ENCODE assay signal across 10 mouse cellular contexts in genomic region chr17:25913186-25913876, GRCm38 (mm10). TPM values are rescaled to one million over a fixed set of nuclear protein-coding genes. Genes with fewer than 3 reads are reported as not detected.
DNase-seq lines count a peak whose midpoint lies in the region; ATAC-seq lines count a peak whose summit lies in the region.
"Had no signal": no experiment of that assay in that cellular context is flagged by ENCODE, and none has a peak within 500 bp of the region (broad histone marks: within the 10 kb centered on the region; RNA-seq: fewer than 3 reads in every experiment).

No protein-coding gene starts in this region.

- no peaks in the 10 kb centered on the region for H3K27me3 ChIP-seq in embryonic facial prominence, embryonic 14.5 days (replicated peaks; ENCODE audit: control insufficient read depth, insufficient read depth, low read length)
- H3K27me3 ChIP-seq in embryonic facial prominence, embryonic 10.5 days (replicated peaks; ENCODE audit: low read depth, poor library complexity, severe bottlenecking), result no peaks in the 10 kb centered on the region
- H3K27me3 ChIP-seq in heart, embryonic 14.5 days (ENCODE audit: control insufficient read depth, insufficient read depth, low read length), result no peaks in the 10 kb centered on the region
- no peaks in the 10 kb centered on the region for H3K27me3 ChIP-seq in liver, embryonic 12.5 days (replicated peaks)

- H3K27ac ChIP-seq in embryonic facial prominence, embryonic 14.5 days (replicated peaks; ENCODE audit: low read depth, low read length), result no peak overlapping the region
- no peak overlapping the region for H3K27ac ChIP-seq in embryonic facial prominence, embryonic 10.5 days (replicated peaks)
- H3K27ac ChIP-seq in heart, embryonic 14.5 days (replicated peaks in 1 of 2; ENCODE audit: control insufficient read depth in 1 of 2, insufficient read depth in 1 of 2, low read depth in 2 of 2, low read length in 2 of 2), result peak overlapping the region; percentile 4 to 10; a peak in 1 of 4 replicates
- no peak overlapping the region for H3K27ac ChIP-seq in liver, embryonic 12.5 days

- no peaks in the 10 kb centered on the region for H3K9me3 ChIP-seq in embryonic facial prominence, embryonic 14.5 days (ENCODE audit: control insufficient read depth, low read length)
- no peaks in the 10 kb centered on the region for H3K9me3 ChIP-seq in embryonic facial prominence, embryonic 10.5 days
- no peaks in the 10 kb centered on the region for H3K9me3 ChIP-seq in heart, embryonic 14.5 days (ENCODE audit: control insufficient read depth, low read length)
- no peaks in the 10 kb centered on the region for H3K9me3 ChIP-seq in liver, embryonic 12.5 days (replicated peaks)

- H3K4me1 ChIP-seq in embryonic facial prominence, embryonic 14.5 days (ENCODE audit: control insufficient read depth, insufficient read depth, low read length), result peaks cover 7% of the 10 kb centered on the region
- H3K4me1 ChIP-seq in embryonic facial prominence, embryonic 10.5 days, result peaks cover 14% of the 10 kb centered on the region
- peaks cover 8 to 33% of the 10 kb centered on the region in 2 experiments for H3K4me1 ChIP-seq in heart, embryonic 14.5 days (ENCODE audit: control insufficient read depth in 2 of 2, insufficient read depth in 2 of 2, low read length in 2 of 2)
- H3K4me1 ChIP-seq in liver, embryonic 12.5 days, result peaks cover 49% of the 10 kb centered on the region

- WGBS in embryonic facial prominence, embryonic 14.5 days, result 86% methylated on average over 14 of the region's 14 CpGs
- WGBS in embryonic facial prominence, embryonic 10.5 days, result 89% methylated on average over 14 of the region's 14 CpGs
- 63% methylated on average over 14 of the region's 14 CpGs for WGBS in heart, embryonic 14.5 days
- WGBS in liver, embryonic 12.5 days (ENCODE audit: insufficient replicate concordance), result 46% methylated on average over 14 of the region's 14 CpGs

- H3K4me3 ChIP-seq in embryonic facial prominence, embryonic 14.5 days (ENCODE audit: low read depth, low read length), result no peak overlapping the region
- no peak overlapping the region for H3K4me3 ChIP-seq in embryonic facial prominence, embryonic 10.5 days
- H3K4me3 ChIP-seq in heart, embryonic 14.5 days (ENCODE audit: control insufficient read depth in 1 of 2, insufficient read depth in 1 of 2, low read depth in 1 of 2, low read length in 2 of 2), result no peak overlapping the region
- no peak overlapping the region for H3K4me3 ChIP-seq in liver, embryonic 12.5 days

- ATAC-seq in embryonic facial prominence, embryonic 14.5 days (ENCODE audit: low read depth), result no peak
- no peak for ATAC-seq in heart, embryonic 14.5 days (ENCODE audit: insufficient number of reproducible peaks, insufficient read depth, low FRiP score, low read depth)
- ATAC-seq in liver, embryonic 12.5 days, result no peak
- no peak for ATAC-seq in activated CD4-positive, CD25-positive, alpha-beta regulatory T cell, adult 4 months

- peaks cover 20% of the 10 kb centered on the region; the same call in 1 of the 2 replicates for H3K36me3 ChIP-seq in embryonic facial prominence, embryonic 14.5 days (ENCODE audit: control insufficient read depth, insufficient read depth, low read length)
- H3K36me3 ChIP-seq in embryonic facial prominence, embryonic 10.5 days (replicated peaks), result peaks cover 36% of the 10 kb centered on the region
- H3K36me3 ChIP-seq in heart, embryonic 14.5 days (ENCODE audit: control insufficient read depth, insufficient read depth, low read length), result 0 out of 2 replicates have a peak, but pooled peaks cover 15% of the 10 kb centered on the region
- no peaks in the 10 kb centered on the region for H3K36me3 ChIP-seq in liver, embryonic 12.5 days

- no peak for DNase-seq in embryonic facial prominence, embryonic 14.5 days (ENCODE audit: low spot score)
- no peak for DNase-seq in embryonic facial prominence, embryonic 10.5 days (ENCODE audit: low spot score)
- peak; percentile 58 for DNase-seq in adrenal gland, adult 8-10 months
- no peak for DNase-seq in embryo, embryonic 10.5 days (ENCODE audit: low spot score)
- no peak for DNase-seq in retina, embryonic 14.5 days (ENCODE audit: low spot score)

- H3K4me2 ChIP-seq in embryonic facial prominence, embryonic 14.5 days (ENCODE audit: low read depth, low read length), result 0 out of 2 replicates have a peak overlapping the region, but pooled peaks have one; percentile 5
- peak overlapping the region; percentile 36 for H3K4me2 ChIP-seq in heart, embryonic 14.5 days (ENCODE audit: low read length)
- H3K4me2 ChIP-seq in liver, embryonic 12.5 days, result peak overlapping the region; percentile 0

- 0 out of 2 replicates have a peak overlapping the region, but pooled peaks have one; percentile 8 for H3K9ac ChIP-seq in embryonic facial prominence, embryonic 14.5 days (ENCODE audit: low read depth, low read length)
- peak overlapping the region; percentile 51; the same call in 1 of the 2 replicates for H3K9ac ChIP-seq in heart, embryonic 14.5 days (ENCODE audit: low read length)
- no peak overlapping the region for H3K9ac ChIP-seq in liver, embryonic 12.5 days

RNA-seq across cellular contexts. Expression of gene Rab40c, which starts 6.2 kb away (rescaled TPM):
- polyA plus RNA-seq in embryonic facial prominence, embryonic 14.5 days (2014; fragmentation: Nextera tagmentation; extraction: Ambion mirVana), result 17.1 and 19.7 TPM in 2 replicates
- polyA plus RNA-seq in embryonic facial prominence, embryonic 10.5 days (2016; fragmentation: Nextera tagmentation; extraction: Ambion mirVana), result 30.9 and 34.0 TPM in 2 replicates
- total RNA-seq in adrenal gland, adult 8-10 months (2022), result 10 to 100 TPM; 33.9 to 65.0 (median 36.3) TPM
- polyA plus RNA-seq in heart, embryonic 14.5 days (2014; fragmentation: Nextera tagmentation; extraction: Ambion mirVana), result 7.5 and 8.8 TPM in 2 replicates
- polyA plus RNA-seq in liver, embryonic 12.5 days (2016; fragmentation: Nextera tagmentation; extraction: Ambion mirVana), result 9.9 and 11.8 TPM in 2 replicates
- 1 to 10 TPM; 5.1 to 5.6 TPM for polyA plus RNA-seq in activated CD4-positive, CD25-positive, alpha-beta regulatory T cell, adult 4 months (2017; shearing (Covaris generic))

RNA-seq across cellular contexts. Expression of gene Pigq, which starts 31.4 kb away (rescaled TPM):
- polyA plus RNA-seq in embryonic facial prominence, embryonic 14.5 days (2014; fragmentation: Nextera tagmentation; extraction: Ambion mirVana), result 51.8 and 52.2 TPM in 2 replicates
- polyA plus RNA-seq in embryonic facial prominence, embryonic 10.5 days (2016; fragmentation: Nextera tagmentation; extraction: Ambion mirVana), result 62.9 and 69.3 TPM in 2 replicates
- 100 to 1,000 TPM; 101 to 126 (median 111) TPM for total RNA-seq in adrenal gland, adult 8-10 months (2022)
- 61.8 and 62.7 TPM in 2 replicates for polyA plus RNA-seq in heart, embryonic 14.5 days (2014; fragmentation: Nextera tagmentation; extraction: Ambion mirVana)
- polyA plus RNA-seq in liver, embryonic 12.5 days (2016; fragmentation: Nextera tagmentation; extraction: Ambion mirVana), result 161 and 171 TPM in 2 replicates
- 10 to 100 TPM; 19.0 to 26.6 TPM for polyA plus RNA-seq in activated CD4-positive, CD25-positive, alpha-beta regulatory T cell, adult 4 months (2017; shearing (Covaris generic))

RNA-seq across cellular contexts. Expression of gene Nhlrc4, which starts 31.4 kb away (rescaled TPM):
- polyA plus RNA-seq in embryonic facial prominence, embryonic 14.5 days (2014; fragmentation: Nextera tagmentation; extraction: Ambion mirVana), result 0.99 TPM in 1 of 2 replicates, not detected in the other
- 0.88 TPM in 1 of 2 replicates, not detected in the other for polyA plus RNA-seq in embryonic facial prominence, embryonic 10.5 days (2016; fragmentation: Nextera tagmentation; extraction: Ambion mirVana)
- not detected for total RNA-seq in adrenal gland, adult 8-10 months (2022)
- polyA plus RNA-seq in heart, embryonic 14.5 days (2014; fragmentation: Nextera tagmentation; extraction: Ambion mirVana), result 0.09 TPM in 1 of 2 replicates, not detected in the other
- 5.0 and 7.3 TPM in 2 replicates for polyA plus RNA-seq in liver, embryonic 12.5 days (2016; fragmentation: Nextera tagmentation; extraction: Ambion mirVana)
- polyA plus RNA-seq in activated CD4-positive, CD25-positive, alpha-beta regulatory T cell, adult 4 months (2017; shearing (Covaris generic)), result not detected
- total RNA-seq: layer of hippocampus, postnatal 14 days; neutrophil, adult 5-6 weeks had no signal

RNA-seq across cellular contexts. Expression of gene Wfikkn1, which starts 32.7 kb away (rescaled TPM):
- 0.42 and 0.48 TPM in 2 replicates for polyA plus RNA-seq in embryonic facial prominence, embryonic 14.5 days (2014; fragmentation: Nextera tagmentation; extraction: Ambion mirVana)
- polyA plus RNA-seq in embryonic facial prominence, embryonic 10.5 days (2016; fragmentation: Nextera tagmentation; extraction: Ambion mirVana), result 7.8 and 12.6 TPM in 2 replicates
- total RNA-seq in adrenal gland, adult 8-10 months (2022), result 1 to 10 TPM; 1.6 to 2.9 (median 2.0) TPM
- 0.27 and 0.53 TPM in 2 replicates for polyA plus RNA-seq in heart, embryonic 14.5 days (2014; fragmentation: Nextera tagmentation; extraction: Ambion mirVana)
- 0.83 and 0.91 TPM in 2 replicates for polyA plus RNA-seq in liver, embryonic 12.5 days (2016; fragmentation: Nextera tagmentation; extraction: Ambion mirVana)
- under 1 TPM; 0.48 to 0.82 TPM for polyA plus RNA-seq in activated CD4-positive, CD25-positive, alpha-beta regulatory T cell, adult 4 months (2017; shearing (Covaris generic))

RNA-seq across cellular contexts. Expression of gene Mettl26, which starts 38.5 kb away (rescaled TPM):
- polyA plus RNA-seq in embryonic facial prominence, embryonic 14.5 days (2014; fragmentation: Nextera tagmentation; extraction: Ambion mirVana), result 40.6 and 44.1 TPM in 2 replicates
- polyA plus RNA-seq in embryonic facial prominence, embryonic 10.5 days (2016; fragmentation: Nextera tagmentation; extraction: Ambion mirVana), result 68.1 and 69.8 TPM in 2 replicates
- total RNA-seq in adrenal gland, adult 8-10 months (2022), result 100 to 1,000 TPM; 113 to 215 (median 150) TPM
- 36.7 and 41.7 TPM in 2 replicates for polyA plus RNA-seq in heart, embryonic 14.5 days (2014; fragmentation: Nextera tagmentation; extraction: Ambion mirVana)
- polyA plus RNA-seq in liver, embryonic 12.5 days (2016; fragmentation: Nextera tagmentation; extraction: Ambion mirVana), result 52.3 and 53.5 TPM in 2 replicates
- polyA plus RNA-seq in activated CD4-positive, CD25-positive, alpha-beta regulatory T cell, adult 4 months (2017; shearing (Covaris generic)), result 100 to 1,000 TPM in 1 of 2 experiments, 10 to 100 TPM in 1; 88.3 to 119 TPM

Comparison
In these comparisons a context has a peak if more than half of its experiments do, and no peak if none do; other contexts are left out.
1. H3K27ac ChIP-seq: peak in heart, embryonic 14.5 days (2 of 2); none in embryonic facial prominence, embryonic 14.5 days (single experiment), embryonic facial prominence, embryonic 10.5 days (single experiment) and liver, embryonic 12.5 days (single experiment).
2. Peak in every context shown above with its lines, with median percentiles within 50 percentile points of each other: H3K4me2 ChIP-seq.